Mouse (Mus musculus): ENCODE data around the gene Rpl13a. TPM values are rescaled to one million over a fixed set of nuclear protein-coding genes. Genes with fewer than 3 reads are reported as not detected.
"Not testable (repeated sequence)": the region's sequence is repeated elsewhere in the genome, so short reads cannot be mapped to it uniquely, and the experiment has no call there.

Rpl13a gene
- total RNA-seq, 2 experiments from 2014 or later = 643 to 706 TPM

DNA sequence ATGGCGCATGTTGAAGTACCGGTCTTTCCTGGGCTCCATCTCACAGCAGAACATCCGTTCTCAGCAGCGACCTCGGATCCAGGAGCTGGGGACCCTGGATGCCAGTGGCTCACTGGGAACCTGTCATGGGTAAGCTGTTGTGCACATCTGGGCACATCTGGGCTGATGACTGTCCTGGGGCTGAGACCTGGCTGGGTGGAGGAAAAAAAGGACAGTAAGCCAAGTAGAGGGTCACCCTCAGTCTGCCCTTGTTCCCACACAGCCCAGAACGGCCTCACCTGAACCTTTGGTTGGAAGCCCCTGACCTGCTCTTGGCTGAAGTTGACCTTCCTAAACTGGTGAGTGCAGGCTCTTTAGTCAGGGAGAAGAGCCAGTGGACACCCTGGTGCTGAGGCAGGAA, 30.4 kb upstream of the Rpl13a start:
- DNase-seq (ENCODE audit: low spot score) = no peak

- no peak for DNase-seq (ENCODE audit: low spot score)
These were observed 28.9 kb upstream of the Rpl13a start for GRCm38 (mm10) chr7:45157459-45157858.

GRCm38 (mm10) chr7:45156206-45156605, 27.6 kb upstream of the Rpl13a start:
- DNase-seq (ENCODE audit: low spot score) = no peak

DNA sequence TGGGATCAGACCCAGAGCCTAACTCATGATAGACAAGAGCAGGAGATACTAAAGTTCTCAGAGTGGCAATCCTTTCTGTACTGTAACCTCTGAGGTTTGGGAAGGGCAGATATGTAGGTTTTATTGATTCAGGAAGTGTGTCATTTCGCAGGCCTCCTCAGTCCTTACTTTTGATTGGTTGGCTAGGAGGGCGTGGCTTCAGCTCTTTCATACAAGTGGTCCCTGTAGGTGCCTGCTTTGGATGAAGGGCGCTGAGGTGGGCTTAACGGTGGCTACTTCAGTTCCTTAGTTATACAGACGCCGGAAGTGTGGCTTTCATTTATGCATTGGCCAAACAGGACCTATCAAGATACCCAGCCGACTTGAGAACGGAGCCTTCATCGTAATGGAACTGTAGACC, 27.0 kb upstream of the Rpl13a start:
- no peak for DNase-seq (ENCODE audit: low spot score)

GRCm38 (mm10) chr7:45154993-45155514, 26.5 kb upstream of the Rpl13a start:
- peak; percentile 44 for DNase-seq (ENCODE audit: low spot score)

GRCm38 (mm10) chr7:45154096-45154992, 25.8 kb upstream of the Rpl13a start, which contains the start of the genes Pih1d1 and Aldh16a1:
TSS of gene Pih1d1 (plus strand) at chr7:45154303.
TSS of gene Aldh16a1 (minus strand) at chr7:45154584.
- DNase-seq (ENCODE audit: low spot score) = peak; percentile 96

- DNase-seq (ENCODE audit: low spot score) = no peak
These were observed 25.0 kb upstream of the Rpl13a start for GRCm38 (mm10) chr7:45153586-45153985.

- not testable (repeated sequence) for DNase-seq (ENCODE audit: low spot score)
These were observed 24.5 kb upstream of the Rpl13a start for GRCm38 (mm10) chr7:45153052-45153451.

GRCm38 (mm10) chr7:45151303-45151702, 22.7 kb upstream of the Rpl13a start:
- DNase-seq (ENCODE audit: low spot score) = peak; percentile 54

- no peak for DNase-seq (ENCODE audit: low spot score)
These were observed 21.8 kb upstream of the Rpl13a start for GRCm38 (mm10) chr7:45150321-45150720.

GRCm38 (mm10) chr7:45149545-45149944, 21.0 kb upstream of the Rpl13a start:
- peak; percentile 35 for DNase-seq (ENCODE audit: low spot score)

DNA sequence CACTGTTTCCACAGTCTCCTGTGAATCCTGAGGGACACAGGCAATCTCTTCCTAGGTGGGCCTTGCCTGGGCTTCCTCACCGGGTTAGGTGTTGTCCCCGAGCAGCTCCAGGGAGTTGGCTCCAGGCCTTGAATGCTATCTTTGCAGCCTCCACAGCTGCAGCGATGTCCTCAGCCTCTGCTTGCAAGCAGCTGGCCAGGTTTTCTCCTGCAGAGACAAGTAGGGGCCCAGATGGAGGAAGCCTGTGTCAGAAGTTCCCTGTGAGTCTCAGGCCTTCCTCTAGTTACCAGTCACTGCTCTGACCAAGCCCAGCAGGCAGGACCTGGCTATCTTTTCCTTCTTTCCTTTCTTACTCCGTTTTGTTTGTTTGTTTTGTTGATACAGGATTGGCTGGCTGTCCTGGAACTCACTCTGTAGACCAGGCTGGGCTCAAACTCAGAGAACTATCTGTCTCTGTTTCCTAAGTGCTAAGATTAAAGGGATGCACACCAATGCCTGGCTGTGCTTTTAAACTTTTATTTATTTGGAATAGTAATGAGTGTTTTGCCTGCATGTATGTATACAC, 20.1 kb upstream of the Rpl13a start:
- no peak for DNase-seq (ENCODE audit: low spot score)

GRCm38 (mm10) chr7:45147899-45148298, 19.3 kb upstream of the Rpl13a start:
- no peak for DNase-seq (ENCODE audit: low spot score)

DNA sequence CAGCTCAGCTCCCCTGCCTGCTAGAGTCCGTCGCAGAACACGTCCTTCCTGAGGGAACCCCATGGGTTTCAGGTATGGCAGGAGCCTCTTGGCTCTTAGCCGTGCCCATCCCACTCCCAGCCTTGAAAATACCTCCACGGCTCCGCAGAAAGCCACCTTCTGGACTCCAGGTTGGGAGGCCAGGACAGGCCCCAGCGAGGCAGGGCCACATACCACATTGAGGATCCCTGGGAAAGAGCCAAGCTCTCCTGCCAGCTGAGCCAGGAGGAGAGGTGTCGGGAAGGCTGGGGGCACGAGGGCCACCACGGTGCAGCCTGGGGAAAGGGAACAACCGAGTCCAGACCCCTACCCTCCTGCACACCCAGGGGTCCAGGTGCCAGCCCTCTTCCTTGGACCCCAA, 18.7 kb upstream of the Rpl13a start:
- no peak for DNase-seq (ENCODE audit: low spot score)

- no peak for DNase-seq (ENCODE audit: low spot score)
These were observed 16.9 kb upstream of the Rpl13a start for GRCm38 (mm10) chr7:45145460-45145859.

- DNase-seq (ENCODE audit: low spot score) = no peak
These were observed 16.0 kb upstream of the Rpl13a start for GRCm38 (mm10) chr7:45144368-45145174.

GRCm38 (mm10) chr7:45141914-45142313, 13.4 kb upstream of the Rpl13a start:
- DNase-seq (ENCODE audit: low spot score) = no peak

DNA sequence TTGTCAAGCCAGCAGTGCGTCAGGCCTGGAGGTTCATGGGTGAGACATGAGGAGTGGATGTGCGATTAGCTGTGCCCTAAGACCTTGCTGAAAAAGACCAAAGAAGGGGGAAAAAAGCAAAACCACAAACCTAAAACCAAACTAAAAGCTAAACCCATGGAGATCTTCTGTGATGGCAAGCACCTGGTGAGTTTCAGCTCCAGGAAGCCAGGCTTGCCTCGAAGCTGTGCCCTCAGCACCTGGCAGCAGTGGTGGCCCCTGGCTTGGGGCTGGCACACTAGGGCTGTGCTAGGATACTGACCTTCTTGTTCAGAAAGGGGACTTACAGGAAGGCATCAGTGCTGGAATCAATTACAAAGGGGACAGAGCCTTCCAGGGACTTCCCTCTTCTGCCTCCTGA, 12.8 kb upstream of the Rpl13a start:
- DNase-seq (ENCODE audit: low spot score) = no peak

DNA sequence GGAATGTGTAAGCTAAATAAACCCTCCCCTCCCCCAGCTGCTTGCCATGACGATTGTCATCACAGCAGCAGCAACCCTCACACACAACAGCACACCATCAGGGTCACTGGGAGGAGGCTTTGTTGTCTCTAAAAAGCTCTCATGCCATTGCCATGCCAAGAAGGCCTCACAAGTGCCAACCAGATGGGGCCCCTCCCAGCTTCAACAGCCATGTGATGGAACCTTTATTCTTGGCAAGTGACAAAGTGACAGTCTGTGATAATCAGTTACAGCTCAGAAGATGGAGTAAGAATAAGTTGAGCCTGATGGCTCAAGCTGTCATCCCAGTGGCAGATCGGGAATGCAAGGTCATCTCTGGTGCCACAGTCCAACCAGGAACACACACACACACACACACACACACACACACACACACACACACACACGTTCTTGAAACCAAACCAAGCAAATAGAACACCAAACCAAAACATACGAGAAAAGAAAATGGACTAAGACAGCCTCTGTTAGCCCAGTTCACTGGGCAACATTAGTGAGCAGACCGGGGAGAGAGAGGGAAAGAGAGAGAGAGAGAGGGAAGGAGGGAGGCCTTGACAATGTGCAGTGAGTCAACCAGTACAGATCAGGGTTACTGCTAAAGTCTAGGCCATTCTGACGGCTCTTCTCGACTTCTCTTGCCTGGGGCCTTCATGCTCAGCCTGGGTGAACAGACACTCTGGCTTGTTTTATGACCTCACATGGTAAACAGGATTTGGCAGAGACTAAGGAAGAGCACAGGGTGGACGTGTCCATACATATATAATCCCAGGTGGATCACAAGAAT, 11.6 kb upstream of the Rpl13a start:
- DNase-seq (ENCODE audit: low spot score) = no peak

DNA sequence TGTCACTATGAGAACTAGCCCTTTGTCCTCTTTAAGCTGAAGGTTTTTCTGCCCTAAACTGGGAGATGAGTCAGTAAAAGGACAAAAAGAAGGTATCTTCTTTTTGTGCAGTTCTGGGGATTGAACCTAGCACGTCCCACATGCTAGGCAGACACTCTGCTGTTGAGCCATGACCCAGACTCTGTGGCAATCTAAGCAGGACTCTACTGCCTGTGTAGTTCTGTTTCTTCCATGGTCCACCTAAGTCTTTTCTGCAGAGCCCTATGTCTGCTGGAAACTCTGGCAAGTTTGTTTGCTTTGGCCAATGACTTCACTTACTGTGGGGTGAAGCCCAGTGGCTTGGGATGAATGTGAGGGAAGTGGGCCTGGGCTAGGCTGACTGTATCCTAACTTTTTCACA, 9.8 kb upstream of the Rpl13a start:
- DNase-seq (ENCODE audit: low spot score) = no peak
